Mouse (Mus musculus) liver, adult 2 months (tissue): ENCODE measurements around the gene A830031A19Rik.

Experiments used
- CTCF ChIP-seq: fragments of 200-500 bp; IDR thresholded peaks from 2 replicates; pipeline ENCODE4 v1.5.1; 2011; ENCODE audit warnings: low read depth, low read length, control low read depth
- POLR2A ChIP-seq: fragments of 200-500 bp; IDR thresholded peaks from 2 replicates; pipeline ENCODE4 v1.6.1; 2011; ENCODE audit warnings: low read length, control low read depth; ENCODE audit not compliant: insufficient read depth; ENCODE audit errors: extremely low read depth

- no peak for TF ChIP-seq CTCF
- TF ChIP-seq POLR2A: no peak
Observed at GRCm38 (mm10) chr11:24098069-24098468, 23.2 kb upstream of the A830031A19Rik start.
